Mouse (Mus musculus): Measurements from ENCODE around the gene Serping1.

DNA sequence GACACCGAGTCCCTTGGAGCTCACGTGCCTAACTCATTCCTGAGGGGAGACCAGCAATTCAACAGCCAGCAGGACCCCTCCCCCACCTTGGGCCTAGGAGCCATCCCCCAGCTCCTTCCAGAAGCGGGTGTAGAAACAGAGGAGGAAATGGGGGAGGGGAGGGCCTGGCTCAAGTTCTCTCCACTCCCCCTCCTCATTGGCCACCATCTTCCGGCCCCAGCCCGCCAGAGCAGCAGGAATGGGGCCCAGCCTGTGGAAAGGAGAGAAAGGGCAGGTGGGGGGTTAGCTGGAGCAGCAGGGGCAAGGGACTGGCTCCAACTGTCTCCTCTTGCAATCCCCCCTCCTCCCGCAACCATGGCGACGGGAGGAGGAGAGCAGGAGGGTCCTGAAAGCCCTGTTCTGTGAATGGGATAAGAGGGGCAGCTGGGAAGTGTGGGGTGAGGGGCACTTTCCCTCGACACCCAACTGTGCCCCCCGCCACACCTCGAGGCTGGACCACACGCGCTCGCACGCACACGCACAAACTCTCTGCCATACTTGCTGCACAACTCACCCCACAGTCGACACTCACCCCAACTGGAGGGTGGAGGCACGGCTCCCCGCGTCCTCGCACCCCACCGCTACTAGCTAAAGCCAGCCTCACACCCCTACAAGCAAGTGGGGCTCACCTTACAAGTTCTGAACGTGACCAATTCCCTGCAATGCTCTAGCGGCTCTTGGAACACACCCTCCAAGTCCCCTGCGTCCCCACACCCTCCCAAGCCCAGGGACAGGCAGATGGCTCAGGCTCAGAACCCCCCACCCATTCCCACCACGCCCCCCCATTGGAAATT is 32.6 kb downstream of the Serping1 start:
- TF ChIP-seq CTCF (IDR thresholded peaks at IDR 0.05; ENCODE audit: low read depth, low read length), result no peak
- TF ChIP-seq POLR2A (IDR thresholded peaks at IDR 0.05; ENCODE audit: extremely low read depth, insufficient read depth, low read length), result no peak

Data from liver, adult 2 months (tissue).